Mouse (Mus musculus): ENCODE measurements at regions not wholly inside any gene's neighbourhood (a gene's known extent, or its start where the extent isn't known, plus 50 kb on each side); places are given as distances from the start of the nearest gene placed in this dataset.

GRCm38 (mm10) chr10:91575323-91576064 is 394.4 kb upstream of the Tmpo start:
- H3K4me1 ChIP-seq (ENCODE audit: control insufficient read depth, insufficient read depth, low read length): no peaks in the 10 kb centered on the region
- 70% methylated on average over 17 of the region's 17 CpGs for WGBS
- no peaks in the 10 kb centered on the region; the same call in 1 of the 2 replicates for H3K27me3 ChIP-seq (ENCODE audit: control insufficient read depth, insufficient read depth, low read length)
- H3K27ac ChIP-seq (ENCODE audit: insufficient read depth, low read length): no peak overlapping the region
- TF ChIP-seq POLR2A (IDR thresholded peaks at IDR 0.05; ENCODE audit: borderline replicate concordance, insufficient read depth, low read length) (no peak), CTCF (IDR thresholded peaks at IDR 0.05; ENCODE audit: borderline replicate concordance, insufficient read depth, low read depth, low read length) (no peak)
- no peak overlapping the region for H3K4me3 ChIP-seq (replicated peaks; ENCODE audit: insufficient read depth, low read depth, low read length)
- no peak for DNase-seq

DNA sequence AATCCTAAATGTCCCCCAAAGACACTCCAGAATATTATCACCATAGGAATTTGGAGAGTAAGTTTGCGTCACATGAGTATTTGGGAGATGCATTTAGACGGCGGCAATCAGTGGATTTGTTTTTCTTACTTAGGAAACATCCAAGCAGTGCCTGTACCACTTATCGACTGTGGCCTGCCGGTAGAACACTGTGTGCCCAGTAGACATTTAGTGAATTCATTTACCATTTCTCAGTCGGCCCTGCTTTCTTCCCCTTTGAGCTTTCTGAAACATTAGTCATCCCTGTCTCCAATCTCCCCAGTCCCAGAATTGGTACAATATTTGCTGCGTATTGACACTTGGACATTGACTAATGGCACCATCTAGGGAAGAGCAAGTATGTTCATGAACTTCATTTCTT is 391.7 kb upstream of the Tmpo start:
- WGBS: 90% methylated on average over 7 of the region's 7 CpGs
- TF ChIP-seq CTCF (IDR thresholded peaks at IDR 0.05; ENCODE audit: borderline replicate concordance, insufficient read depth, low read depth, low read length): no peak
- TF ChIP-seq POLR2A (IDR thresholded peaks at IDR 0.05; ENCODE audit: borderline replicate concordance, insufficient read depth, low read length): no peak
- H3K4me3 ChIP-seq (replicated peaks; ENCODE audit: insufficient read depth, low read depth, low read length): no peak overlapping the region

GRCm38 (mm10) chr10:91569046-91569445 is 387.9 kb upstream of the Tmpo start:
- no peaks in the 10 kb centered on the region for H3K4me1 ChIP-seq (ENCODE audit: control insufficient read depth, insufficient read depth, low read length)
- 93% methylated on average over 6 of the region's 6 CpGs for WGBS
- DNase-seq: no peak
- no peak overlapping the region for H3K4me3 ChIP-seq (replicated peaks; ENCODE audit: insufficient read depth, low read depth, low read length)
- no peak overlapping the region for H3K27ac ChIP-seq (ENCODE audit: insufficient read depth, low read length)
- H3K27me3 ChIP-seq (ENCODE audit: control insufficient read depth, insufficient read depth, low read length): no peaks in the 10 kb centered on the region
- TF ChIP-seq POLR2A (IDR thresholded peaks at IDR 0.05; ENCODE audit: borderline replicate concordance, insufficient read depth, low read length): no peak
- no peak for TF ChIP-seq CTCF (IDR thresholded peaks at IDR 0.05; ENCODE audit: borderline replicate concordance, insufficient read depth, low read depth, low read length)

More for the DNA sequence above, 391.7 kb upstream of the Tmpo start:
- no peak for DNase-seq
- Histone ChIP-seq H3K4me1 (ENCODE audit: control insufficient read depth, insufficient read depth, low read length) (no peaks in the 10 kb centered on the region), H3K27ac (ENCODE audit: insufficient read depth, low read length) (no peak overlapping the region), H3K27me3 (ENCODE audit: control insufficient read depth, insufficient read depth, low read length) (no peaks in the 10 kb centered on the region)

DNA sequence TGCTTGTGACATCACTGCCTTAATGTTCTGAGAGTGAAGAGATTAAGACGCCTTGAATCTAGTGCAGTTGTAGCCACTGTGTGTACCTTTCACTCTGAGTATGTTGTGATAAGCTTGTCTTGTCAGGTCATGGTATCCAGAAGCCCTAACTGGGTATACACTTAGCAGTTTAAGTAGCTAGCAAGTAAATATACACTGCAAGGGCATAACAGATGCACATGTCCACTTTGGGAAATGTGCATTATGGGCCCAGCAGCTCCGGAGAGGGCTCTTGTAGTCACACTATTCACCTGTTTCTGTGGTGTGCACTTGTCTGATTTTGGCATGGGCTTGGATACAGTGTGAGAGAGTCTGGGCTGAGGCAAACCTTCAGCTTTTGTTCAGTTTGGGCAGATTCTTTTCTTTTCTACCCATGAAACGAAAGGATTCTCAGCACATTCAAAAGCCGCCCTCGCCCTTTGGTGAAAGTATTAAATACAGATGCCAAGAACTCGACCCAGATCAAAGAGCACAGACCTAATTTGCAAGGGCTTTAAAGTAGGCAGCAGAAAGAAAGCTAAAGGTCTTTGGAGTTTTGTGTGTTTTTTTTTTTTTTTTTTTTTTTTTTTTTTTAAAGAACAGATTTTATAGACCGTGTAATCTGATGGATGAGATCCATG is 385.1 kb upstream of the Tmpo start:
- TF ChIP-seq POLR2A (IDR thresholded peaks at IDR 0.05; ENCODE audit: borderline replicate concordance, insufficient read depth, low read length) (no peak), CTCF (IDR thresholded peaks at IDR 0.05; ENCODE audit: borderline replicate concordance, insufficient read depth, low read depth, low read length) (no peak)
- no peak for DNase-seq
- no peaks in the 10 kb centered on the region for H3K4me1 ChIP-seq (ENCODE audit: control insufficient read depth, insufficient read depth, low read length)
- H3K27ac ChIP-seq (ENCODE audit: insufficient read depth, low read length): no peak overlapping the region
- no peaks in the 10 kb centered on the region for H3K27me3 ChIP-seq (ENCODE audit: control insufficient read depth, insufficient read depth, low read length)
- WGBS: 75% methylated on average over 7 of the region's 7 CpGs
- H3K4me3 ChIP-seq (replicated peaks; ENCODE audit: insufficient read depth, low read depth, low read length): no peak overlapping the region

GRCm38 (mm10) chr10:91559307-91559706 is 378.2 kb upstream of the Tmpo start:
- Histone ChIP-seq H3K4me3 (replicated peaks; ENCODE audit: insufficient read depth, low read depth, low read length) (no peak overlapping the region), H3K27ac (ENCODE audit: insufficient read depth, low read length) (no peak overlapping the region), H3K4me1 (ENCODE audit: control insufficient read depth, insufficient read depth, low read length) (no peaks in the 10 kb centered on the region), H3K27me3 (ENCODE audit: control insufficient read depth, insufficient read depth, low read length) (no peaks in the 10 kb centered on the region)
- DNase-seq: no peak
- 55% methylated on average over 5 of the region's 5 CpGs for WGBS
- TF ChIP-seq POLR2A (IDR thresholded peaks at IDR 0.05; ENCODE audit: borderline replicate concordance, insufficient read depth, low read length) (no peak), CTCF (IDR thresholded peaks at IDR 0.05; ENCODE audit: borderline replicate concordance, insufficient read depth, low read depth, low read length) (no peak)

DNA sequence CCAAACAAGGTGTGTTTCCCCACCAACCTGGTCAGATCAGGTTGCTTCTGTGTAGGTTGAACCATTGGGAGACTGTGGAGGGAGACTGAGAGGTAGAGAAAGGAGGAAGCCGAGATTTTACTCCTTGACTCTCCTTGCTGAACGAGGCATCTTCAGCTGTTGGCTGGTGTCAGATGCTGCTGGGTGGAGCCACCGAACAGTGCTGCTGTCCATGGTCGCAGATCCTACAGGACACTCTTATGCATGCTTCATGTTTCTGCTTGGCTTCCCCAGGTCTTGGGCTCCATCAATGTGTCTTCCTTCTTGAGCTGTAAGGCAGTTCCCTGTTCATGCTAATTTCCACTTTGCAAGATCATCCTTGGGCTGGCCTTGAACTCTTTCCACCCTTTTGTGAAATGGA is 367.0 kb upstream of the Tmpo start:
- Histone ChIP-seq H3K27me3 (ENCODE audit: control insufficient read depth, insufficient read depth, low read length) (no peaks in the 10 kb centered on the region), H3K27ac (ENCODE audit: insufficient read depth, low read length) (no peak overlapping the region), H3K4me1 (ENCODE audit: control insufficient read depth, insufficient read depth, low read length) (no peaks in the 10 kb centered on the region; the same call in 1 of the 2 replicates), H3K4me3 (replicated peaks; ENCODE audit: insufficient read depth, low read depth, low read length) (no peak overlapping the region)
- no peak for DNase-seq
- TF ChIP-seq POLR2A (IDR thresholded peaks at IDR 0.05; ENCODE audit: borderline replicate concordance, insufficient read depth, low read length): no peak
- 85% methylated on average over 4 of the region's 4 CpGs for WGBS

GRCm38 (mm10) chr10:91546140-91546539 is 365.0 kb upstream of the Tmpo start:
- Histone ChIP-seq H3K4me3 (replicated peaks; ENCODE audit: insufficient read depth, low read depth, low read length) (no peak overlapping the region), H3K4me1 (ENCODE audit: control insufficient read depth, insufficient read depth, low read length) (no peaks in the 10 kb centered on the region; the same call in 1 of the 2 replicates), H3K27me3 (ENCODE audit: control insufficient read depth, insufficient read depth, low read length) (no peaks in the 10 kb centered on the region), H3K27ac (ENCODE audit: insufficient read depth, low read length) (no peak overlapping the region)
- TF ChIP-seq POLR2A (IDR thresholded peaks at IDR 0.05; ENCODE audit: borderline replicate concordance, insufficient read depth, low read length) (no peak), CTCF (IDR thresholded peaks at IDR 0.05; ENCODE audit: borderline replicate concordance, insufficient read depth, low read depth, low read length) (peak; percentile 69)
- WGBS: 15% methylated on average over 9 of the region's 9 CpGs
- peak; percentile 15 to 40 for DNase-seq

DNA sequence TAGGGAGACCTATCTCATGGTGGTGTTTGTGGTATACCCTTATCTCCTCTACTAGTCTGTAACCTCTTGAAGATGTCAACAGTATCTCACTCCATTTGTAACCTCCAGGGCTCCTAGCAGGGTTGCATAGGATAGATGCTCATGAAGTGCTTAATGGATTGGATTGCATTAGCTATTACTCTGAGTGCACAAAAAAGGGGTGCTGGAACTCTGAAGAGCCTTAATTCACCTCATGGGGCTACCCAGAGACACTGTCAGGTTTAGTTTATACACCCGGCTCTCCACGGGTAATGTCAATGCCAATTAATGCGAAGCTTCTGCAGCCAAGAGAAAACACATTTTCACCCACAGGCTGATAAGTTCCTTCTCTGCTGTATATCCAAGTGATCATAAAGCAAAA is 364.3 kb upstream of the Tmpo start:
- H3K27ac ChIP-seq (ENCODE audit: insufficient read depth, low read length): no peak overlapping the region
- TF ChIP-seq POLR2A (IDR thresholded peaks at IDR 0.05; ENCODE audit: borderline replicate concordance, insufficient read depth, low read length) (no peak), CTCF (IDR thresholded peaks at IDR 0.05; ENCODE audit: borderline replicate concordance, insufficient read depth, low read depth, low read length) (no peak)
- DNase-seq: no peak
- H3K4me3 ChIP-seq (replicated peaks; ENCODE audit: insufficient read depth, low read depth, low read length): no peak overlapping the region
- H3K27me3 ChIP-seq (ENCODE audit: control insufficient read depth, insufficient read depth, low read length): no peaks in the 10 kb centered on the region
- WGBS: 90% methylated on average over 3 of the region's 3 CpGs
- no peaks in the 10 kb centered on the region; the same call in 1 of the 2 replicates for H3K4me1 ChIP-seq (ENCODE audit: control insufficient read depth, insufficient read depth, low read length)
